Mouse (Mus musculus): ENCODE data around the gene Fbn1. TPM values are rescaled to one million over a fixed set of nuclear protein-coding genes. Genes with fewer than 3 reads are reported as not detected.

Gene Fbn1
- polyA plus RNA-seq, 1 experiment from 2014 or later = 4.8 TPM

- no peak overlapping the region for H3K4me3 ChIP-seq
- H3K27ac ChIP-seq (replicated peaks) = no peak overlapping the region
- peaks cover 31% of the 10 kb centered on the region for H3K36me3 ChIP-seq
- H3K27me3 ChIP-seq (ENCODE audit: low read depth, poor library complexity, severe bottlenecking) = no peaks in the 10 kb centered on the region
- no peaks in the 10 kb centered on the region for H3K9me3 ChIP-seq (replicated peaks)
- 91% methylated on average over 10 of the region's 10 CpGs for WGBS
- DNase-seq (ENCODE audit: low spot score) = no peak
- H3K4me1 ChIP-seq = no peaks in the 10 kb centered on the region
Observed at GRCm38 (mm10) chr2:125330506-125330905, 177.3 kb downstream of the Fbn1 start.

- Histone ChIP-seq H3K4me3 (no peak overlapping the region), H3K9me3 (replicated peaks) (no peaks in the 10 kb centered on the region), H3K27ac (replicated peaks) (no peak overlapping the region), H3K36me3 (peaks cover 9% of the 10 kb centered on the region), H3K27me3 (ENCODE audit: low read depth, poor library complexity, severe bottlenecking) (no peaks in the 10 kb centered on the region), H3K4me1 (peaks cover 7% of the 10 kb centered on the region)
- DNase-seq (ENCODE audit: low spot score) = no peak
- WGBS = 88% methylated on average over 7 of the region's 7 CpGs
Observed at GRCm38 (mm10) chr2:125325125-125325855, 182.5 kb downstream of the Fbn1 start.

DNA sequence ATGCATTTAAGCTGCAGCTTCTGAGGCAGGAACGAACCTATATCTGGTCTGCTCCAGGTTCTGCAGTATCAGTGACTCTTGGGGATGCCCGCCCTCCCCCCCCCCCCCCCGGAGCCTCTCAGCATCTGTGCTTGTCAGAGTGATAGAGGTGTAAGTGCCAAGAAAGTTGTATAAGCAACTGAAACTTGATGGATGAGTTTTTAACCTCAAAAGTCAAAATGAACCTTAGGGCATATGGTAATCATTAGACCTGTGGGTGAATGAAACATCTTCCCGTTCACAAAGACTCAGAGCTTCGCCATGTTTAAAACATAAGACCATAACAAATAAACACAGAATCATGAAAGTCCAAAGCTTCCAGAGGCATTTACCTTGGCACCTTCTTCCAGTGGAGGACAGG is 183.3 kb downstream of the Fbn1 start:
- Histone ChIP-seq H3K27ac (replicated peaks) (no peak overlapping the region), H3K4me3 (no peak overlapping the region), H3K27me3 (ENCODE audit: low read depth, poor library complexity, severe bottlenecking) (no peaks in the 10 kb centered on the region), H3K4me1 (peaks cover 7% of the 10 kb centered on the region), H3K36me3 (peaks cover 7% of the 10 kb centered on the region; the same call in 1 of the 2 replicates), H3K9me3 (replicated peaks) (no peaks in the 10 kb centered on the region)
- 76% methylated on average over 5 of the region's 5 CpGs for WGBS
- DNase-seq (ENCODE audit: low spot score) = no peak

DNA sequence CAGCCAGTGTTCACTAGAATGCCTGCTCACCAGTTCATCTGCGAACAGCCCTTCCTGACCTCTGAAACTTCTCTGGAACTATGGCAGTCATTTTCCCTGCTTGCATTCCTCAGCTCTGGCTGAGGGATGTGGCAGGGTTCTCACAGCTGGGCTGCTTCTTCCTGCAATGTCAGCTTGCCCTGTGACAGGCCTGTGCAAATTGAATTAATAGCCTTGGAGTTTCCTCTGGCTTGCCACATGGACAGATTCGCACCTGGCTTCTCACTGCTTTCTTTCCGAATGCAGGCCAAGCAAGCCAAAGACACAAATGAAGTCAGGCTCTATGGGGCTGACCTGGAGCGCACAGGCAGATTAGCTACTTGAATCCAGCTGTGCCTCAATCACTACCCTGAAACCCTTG is 184.4 kb downstream of the Fbn1 start:
- H3K4me3 ChIP-seq = no peak overlapping the region
- H3K36me3 ChIP-seq = peaks cover 7% of the 10 kb centered on the region; the same call in 1 of the 2 replicates
- 55% methylated on average over 4 of the region's 4 CpGs for WGBS
- H3K9me3 ChIP-seq (replicated peaks) = no peaks in the 10 kb centered on the region
- H3K27ac ChIP-seq (replicated peaks) = no peak overlapping the region
- H3K4me1 ChIP-seq = peaks cover 9% of the 10 kb centered on the region
- H3K27me3 ChIP-seq (ENCODE audit: low read depth, poor library complexity, severe bottlenecking) = no peaks in the 10 kb centered on the region
- no peak for DNase-seq (ENCODE audit: low spot score)

- H3K36me3 ChIP-seq = peaks cover 8% of the 10 kb centered on the region; the same call in 1 of the 2 replicates
- no peak overlapping the region for H3K4me3 ChIP-seq
- WGBS = 79% methylated on average over 2 of the region's 2 CpGs
- peaks cover 11% of the 10 kb centered on the region for H3K4me1 ChIP-seq
- no peak overlapping the region for H3K27ac ChIP-seq (replicated peaks)
- no peaks in the 10 kb centered on the region for H3K9me3 ChIP-seq (replicated peaks)
- H3K27me3 ChIP-seq (ENCODE audit: low read depth, poor library complexity, severe bottlenecking) = no peaks in the 10 kb centered on the region
- DNase-seq (ENCODE audit: low spot score) = no peak
Observed at GRCm38 (mm10) chr2:125322581-125322980, 185.2 kb downstream of the Fbn1 start.

DNA sequence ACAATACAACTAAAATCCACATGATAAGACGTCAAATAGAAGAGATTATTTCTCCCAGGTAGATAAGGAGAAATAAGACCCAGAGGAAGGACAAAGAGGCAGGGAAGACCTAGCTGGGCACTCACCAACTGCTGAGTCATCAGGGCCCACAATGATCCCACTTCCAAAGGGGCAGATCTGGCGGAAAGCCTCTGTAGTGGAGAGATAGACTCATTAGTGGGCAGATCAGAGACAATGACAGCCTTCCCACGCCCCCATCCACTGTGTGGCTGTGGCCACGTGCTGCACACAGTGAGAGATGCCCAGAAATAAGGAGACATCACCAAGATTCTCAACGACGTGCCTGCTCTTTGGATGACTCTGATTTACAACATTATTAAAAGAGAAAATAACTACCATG is 186.7 kb downstream of the Fbn1 start:
- no peak overlapping the region for H3K27ac ChIP-seq (replicated peaks)
- peaks cover 23% of the 10 kb centered on the region for H3K36me3 ChIP-seq
- H3K4me1 ChIP-seq = peaks cover 11% of the 10 kb centered on the region
- no peak overlapping the region for H3K4me3 ChIP-seq
- no peaks in the 10 kb centered on the region for H3K9me3 ChIP-seq (replicated peaks)
- H3K27me3 ChIP-seq (ENCODE audit: low read depth, poor library complexity, severe bottlenecking) = no peaks in the 10 kb centered on the region
- 86% methylated on average over 6 of the region's 6 CpGs for WGBS
- DNase-seq (ENCODE audit: low spot score) = no peak

DNA sequence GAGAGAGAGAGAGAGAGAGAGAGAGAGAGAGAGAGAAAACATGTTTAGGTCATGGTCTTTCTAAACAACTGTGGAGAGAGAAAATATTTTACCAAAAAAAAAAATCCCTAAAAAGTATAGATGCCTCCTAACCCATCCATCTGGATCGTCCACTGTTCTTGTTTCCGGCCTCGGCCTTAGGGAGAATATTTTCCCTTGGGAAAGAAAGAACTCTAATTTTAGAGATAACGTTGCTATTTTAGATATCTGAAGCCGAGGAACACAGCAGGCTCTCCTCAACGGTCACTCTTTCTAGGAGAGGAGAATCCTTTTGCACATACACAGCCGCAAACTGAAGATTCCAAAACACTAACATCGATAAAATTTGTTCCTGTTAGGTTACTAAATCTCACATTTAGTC is 188.1 kb downstream of the Fbn1 start:
- WGBS = 88% methylated on average over 8 of the region's 8 CpGs
- Histone ChIP-seq H3K4me3 (no peak overlapping the region), H3K27ac (replicated peaks) (no peak overlapping the region), H3K36me3 (peaks cover 27% of the 10 kb centered on the region), H3K9me3 (replicated peaks) (no peaks in the 10 kb centered on the region), H3K27me3 (ENCODE audit: low read depth, poor library complexity, severe bottlenecking) (no peaks in the 10 kb centered on the region), H3K4me1 (peaks cover 11% of the 10 kb centered on the region)
- DNase-seq (ENCODE audit: low spot score) = no peak

DNA sequence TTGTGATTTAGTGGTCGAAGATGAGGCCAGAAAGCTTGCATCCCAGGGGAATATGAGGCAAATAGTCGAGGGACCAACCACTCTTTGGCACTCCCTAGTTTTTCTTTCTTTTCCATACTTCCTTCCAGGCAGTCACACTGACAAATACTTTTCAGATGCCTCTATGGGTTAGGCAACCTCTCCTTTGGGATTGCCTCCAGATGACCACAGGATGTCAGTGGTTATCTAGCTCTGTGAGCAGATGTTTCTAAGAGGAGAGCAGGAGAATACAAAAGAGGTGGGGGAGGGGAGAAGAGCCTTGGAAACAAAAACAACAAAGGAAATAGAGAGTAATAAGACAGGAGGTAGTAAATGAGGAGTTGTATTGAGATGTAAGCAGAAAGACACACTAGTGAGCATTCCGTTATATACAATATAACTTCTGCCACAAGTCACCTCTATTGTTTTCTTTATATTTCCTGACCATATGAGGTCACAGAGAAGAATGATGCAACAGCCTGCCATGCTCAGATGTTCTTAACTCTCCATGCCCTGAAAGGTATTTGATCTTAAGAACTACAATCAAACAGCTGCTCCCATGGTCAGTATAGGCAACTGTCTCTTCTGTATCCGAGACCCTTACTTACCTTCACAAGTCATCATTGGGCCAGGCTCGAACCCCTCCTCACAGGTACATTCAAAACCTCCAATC is 189.3 kb downstream of the Fbn1 start:
- no peaks in the 10 kb centered on the region for H3K27me3 ChIP-seq (ENCODE audit: low read depth, poor library complexity, severe bottlenecking)
- H3K4me3 ChIP-seq = no peak overlapping the region
- H3K9me3 ChIP-seq (replicated peaks) = no peaks in the 10 kb centered on the region
- WGBS = 72% methylated on average over 5 of the region's 5 CpGs
- peaks cover 9% of the 10 kb centered on the region for H3K4me1 ChIP-seq
- DNase-seq (ENCODE audit: low spot score) = no peak
- no peak overlapping the region for H3K27ac ChIP-seq (replicated peaks)
- H3K36me3 ChIP-seq = peaks cover 32% of the 10 kb centered on the region

DNA sequence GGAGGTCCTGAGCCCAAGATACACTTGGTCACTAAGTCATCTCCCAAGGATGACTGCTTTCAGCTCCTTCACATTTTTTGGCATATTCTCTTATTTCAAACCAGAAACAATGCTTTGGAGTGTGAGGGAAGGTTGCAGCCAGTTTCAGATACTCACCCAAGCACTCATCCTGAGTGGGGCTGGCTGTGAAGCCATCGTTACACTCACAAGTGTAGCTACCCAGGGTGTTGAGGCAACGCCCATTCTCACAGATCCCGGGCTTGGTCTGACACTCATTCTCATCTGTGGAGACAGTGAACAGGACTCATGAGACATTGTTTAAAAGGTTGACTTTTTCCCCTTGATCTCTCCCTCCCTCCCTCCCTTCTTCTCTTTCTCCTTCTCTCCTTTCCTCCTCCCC is 192.6 kb downstream of the Fbn1 start:
- H3K27me3 ChIP-seq (ENCODE audit: low read depth, poor library complexity, severe bottlenecking) = no peaks in the 10 kb centered on the region
- no peak overlapping the region for H3K27ac ChIP-seq (replicated peaks)
- H3K9me3 ChIP-seq (replicated peaks) = no peaks in the 10 kb centered on the region
- H3K4me3 ChIP-seq = no peak overlapping the region
- H3K4me1 ChIP-seq = peaks cover 5% of the 10 kb centered on the region; the same call in 1 of the 2 replicates
- no peak for DNase-seq (ENCODE audit: low spot score)
- H3K36me3 ChIP-seq = peaks cover 41% of the 10 kb centered on the region
- WGBS = 87% methylated on average over 3 of the region's 3 CpGs

GRCm38 (mm10) chr2:125314169-125314925 is 193.4 kb downstream of the Fbn1 start:
- Histone ChIP-seq H3K27ac (replicated peaks) (no peak overlapping the region), H3K9me3 (replicated peaks) (no peaks in the 10 kb centered on the region), H3K4me1 (peaks cover 5% of the 10 kb centered on the region; the same call in 1 of the 2 replicates), H3K36me3 (peaks cover 46% of the 10 kb centered on the region), H3K27me3 (ENCODE audit: low read depth, poor library complexity, severe bottlenecking) (no peaks in the 10 kb centered on the region), H3K4me3 (no peak overlapping the region)
- DNase-seq (ENCODE audit: low spot score) = no peak
- WGBS = 89% methylated on average over 16 of the region's 16 CpGs

GRCm38 (mm10) chr2:125309710-125310109 is 198.1 kb downstream of the Fbn1 start:
- no peaks in the 10 kb centered on the region for H3K27me3 ChIP-seq (ENCODE audit: low read depth, poor library complexity, severe bottlenecking)
- 87% methylated on average over 10 of the region's 10 CpGs for WGBS
- no peak overlapping the region for H3K4me3 ChIP-seq
- no peaks in the 10 kb centered on the region for H3K4me1 ChIP-seq
- H3K36me3 ChIP-seq = peaks cover 51% of the 10 kb centered on the region
- H3K9me3 ChIP-seq (replicated peaks) = no peaks in the 10 kb centered on the region
- DNase-seq (ENCODE audit: low spot score) = no peak
- H3K27ac ChIP-seq (replicated peaks) = no peak overlapping the region

DNA sequence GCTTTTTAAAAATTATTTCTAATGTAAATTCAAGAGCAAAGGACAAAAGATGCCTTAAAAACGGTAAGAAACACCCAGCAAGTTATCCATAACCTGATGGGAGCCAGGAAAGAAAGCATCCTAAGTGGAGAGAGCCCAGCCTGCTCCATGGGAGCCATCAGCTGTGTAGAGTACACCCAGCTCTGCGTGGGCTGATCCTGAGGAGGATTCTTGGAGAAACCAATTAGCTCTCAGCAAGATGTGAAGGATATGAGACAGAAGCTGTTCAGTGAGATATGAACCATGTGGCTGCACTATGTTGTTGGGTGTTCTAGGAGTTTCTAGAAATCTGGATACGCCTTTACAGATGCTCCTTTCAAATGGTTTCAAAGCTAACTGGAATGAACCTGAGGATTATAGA is 202.1 kb downstream of the Fbn1 start:
- Histone ChIP-seq H3K9me3 (replicated peaks) (no peaks in the 10 kb centered on the region), H3K27me3 (ENCODE audit: low read depth, poor library complexity, severe bottlenecking) (no peaks in the 10 kb centered on the region), H3K27ac (replicated peaks) (no peak overlapping the region), H3K4me1 (no peaks in the 10 kb centered on the region), H3K4me3 (no peak overlapping the region), H3K36me3 (peaks cover 58% of the 10 kb centered on the region)
- no peak for DNase-seq (ENCODE audit: low spot score)
- 85% methylated on average over 3 of the region's 3 CpGs for WGBS

DNA sequence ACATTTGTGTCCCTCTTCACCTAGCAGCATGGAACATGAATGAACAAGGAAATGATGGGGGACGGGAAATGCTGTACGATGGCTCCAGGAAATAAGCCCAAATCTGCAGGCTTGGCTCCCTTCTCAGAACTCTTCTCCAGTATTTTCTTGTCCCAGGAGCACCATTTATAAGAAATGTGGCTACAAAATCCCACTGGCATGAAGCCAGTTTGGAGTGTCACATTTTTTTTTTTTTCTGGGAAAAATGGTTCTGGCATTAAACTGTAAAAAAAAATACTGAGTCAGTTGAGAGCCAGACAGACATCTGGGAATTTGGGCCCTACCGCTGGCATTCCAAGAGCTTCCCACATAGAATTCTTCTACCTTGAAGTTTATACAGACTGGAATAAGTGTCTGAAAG is 203.0 kb downstream of the Fbn1 start:
- no peak for DNase-seq (ENCODE audit: low spot score)
- Histone ChIP-seq H3K27me3 (ENCODE audit: low read depth, poor library complexity, severe bottlenecking) (no peaks in the 10 kb centered on the region), H3K36me3 (peaks cover 59% of the 10 kb centered on the region), H3K27ac (replicated peaks) (no peak overlapping the region), H3K4me1 (no peaks in the 10 kb centered on the region), H3K4me3 (no peak overlapping the region), H3K9me3 (replicated peaks) (no peaks in the 10 kb centered on the region)
- 98% methylated on average over 3 of the region's 3 CpGs for WGBS
